Mouse (Mus musculus): ENCODE data around the gene Htra3.

DNA sequence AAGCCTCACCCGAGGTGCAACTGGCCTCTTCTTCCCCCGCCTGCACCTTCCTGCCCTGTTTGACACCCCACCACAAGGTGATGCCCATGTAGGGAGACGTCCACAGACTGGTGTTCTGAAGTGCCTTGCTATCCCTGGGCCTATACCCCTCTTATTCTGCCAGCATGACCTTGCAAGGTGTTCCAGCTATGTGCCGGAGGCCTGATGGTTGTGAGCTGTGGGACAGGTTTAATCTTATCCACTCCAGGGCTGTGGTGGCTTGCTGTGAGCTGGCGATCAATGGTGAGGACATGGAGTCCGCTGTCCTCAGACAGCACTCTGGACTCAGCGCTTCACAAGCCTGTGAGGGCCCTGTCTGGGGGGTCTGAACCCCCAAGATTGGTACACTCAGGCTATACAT lies 69.2 kb downstream of the Htra3 start:
- TF ChIP-seq CTCF (IDR thresholded peaks at IDR 0.05; ENCODE audit: borderline replicate concordance, insufficient read depth, low read depth, low read length) = no peak
- TF ChIP-seq POLR2A (IDR thresholded peaks at IDR 0.05; ENCODE audit: borderline replicate concordance, insufficient read depth, low read length) = no peak
